ENCODE assay signal across 14 mouse cellular contexts in genomic region chr13:97797462-97797861, GRCm38 (mm10). TPM values are rescaled to one million over a fixed set of nuclear protein-coding genes. Genes with fewer than 3 reads are reported as not detected.
DNase-seq lines count a peak whose midpoint lies in the region; ATAC-seq lines count a peak whose summit lies in the region.
"Had no signal": no experiment of that assay in that cellular context is flagged by ENCODE, and none has a peak within 500 bp of the region (broad histone marks: within the 10 kb centered on the region; RNA-seq: fewer than 3 reads in every experiment).

No protein-coding gene starts in this region.

- peak; percentile 14 for DNase-seq in testis, postnatal 10 days (ENCODE audit: low spot score)
- DNase-seq in testis, postnatal 14 days (ENCODE audit: low spot score) = no peak
- DNase-seq in forebrain, embryonic 11.5 days (ENCODE audit: low spot score) = peak; percentile 70
- no peak for DNase-seq in hindbrain, embryonic 14.5 days (ENCODE audit: low spot score)
- no peak for DNase-seq in heart, postnatal 14 days
- no peak for DNase-seq in thymus, postnatal 10 days (ENCODE audit: low spot score in 2 of 2)
- DNase-seq: adrenal gland, postnatal 10 days; cerebellum, adult 8-10 months; heart, adult 2 months; thymus, adult 2 months had no signal

- peaks cover 27% of the 10 kb centered on the region for H3K4me1 ChIP-seq in forebrain, embryonic 11.5 days (replicated peaks; ENCODE audit: control insufficient read depth, insufficient read depth, low read length)
- peaks cover 27% of the 10 kb centered on the region for H3K4me1 ChIP-seq in hindbrain, embryonic 14.5 days (replicated peaks; ENCODE audit: control insufficient read depth, insufficient read depth, low read length)
- no peaks in the 10 kb centered on the region for H3K4me1 ChIP-seq in kidney, embryonic 15.5 days

- H3K27me3 ChIP-seq in forebrain, embryonic 11.5 days (ENCODE audit: control insufficient read depth, insufficient read depth, low read length) = no peaks in the 10 kb centered on the region
- no peaks in the 10 kb centered on the region for H3K27me3 ChIP-seq in hindbrain, embryonic 14.5 days (ENCODE audit: control insufficient read depth, insufficient read depth, low read length)
- no peaks in the 10 kb centered on the region for H3K27me3 ChIP-seq in kidney, embryonic 15.5 days
- H3K27me3 ChIP-seq: embryonic facial prominence, embryonic 12.5 days had no signal

- intact Hi-C loops in heart, postnatal 14 days (cut with DNase I) = no loop called here

- peak overlapping the region; percentile 62; the same call in 1 of the 2 replicates for H3K27ac ChIP-seq in forebrain, embryonic 11.5 days (ENCODE audit: low read depth, low read length)
- 0 out of 2 replicates have a peak overlapping the region, but pooled peaks have one; percentile 32 for H3K27ac ChIP-seq in hindbrain, embryonic 14.5 days
- no peak overlapping the region for H3K27ac ChIP-seq in kidney, embryonic 15.5 days
- H3K27ac ChIP-seq: embryonic facial prominence, embryonic 12.5 days; heart, adult 2 months; kidney, postnatal 0 days had no signal

- WGBS in forebrain, embryonic 11.5 days = 2% methylated on average over 5 of the region's 5 CpGs
- WGBS in hindbrain, embryonic 14.5 days = 10% methylated on average over 5 of the region's 5 CpGs
- 47% methylated on average over 5 of the region's 5 CpGs for WGBS in kidney, embryonic 15.5 days

- H3K4me3 ChIP-seq in forebrain, embryonic 11.5 days (ENCODE audit: low read depth, low read length) = no peak overlapping the region
- no peak overlapping the region for H3K4me3 ChIP-seq in hindbrain, embryonic 14.5 days (replicated peaks; ENCODE audit: low read length)
- H3K4me3 ChIP-seq in kidney, embryonic 15.5 days (replicated peaks) = no peak overlapping the region
- H3K4me3 ChIP-seq: embryonic facial prominence, embryonic 12.5 days; heart, adult 2 months had no signal

- H3K36me3 ChIP-seq in forebrain, embryonic 11.5 days (ENCODE audit: control insufficient read depth, insufficient read depth, low read length) = no peaks in the 10 kb centered on the region
- no peaks in the 10 kb centered on the region for H3K36me3 ChIP-seq in hindbrain, embryonic 14.5 days (replicated peaks; ENCODE audit: control insufficient read depth, insufficient read depth)
- no peaks in the 10 kb centered on the region for H3K36me3 ChIP-seq in kidney, embryonic 15.5 days
- H3K36me3 ChIP-seq: embryonic facial prominence, embryonic 12.5 days had no signal

- 0 out of 2 replicates have a peak overlapping the region, but pooled peaks have one; percentile 5 for H3K4me2 ChIP-seq in forebrain, embryonic 11.5 days (ENCODE audit: low read depth, low read length, severe bottlenecking)
- H3K4me2 ChIP-seq in hindbrain, embryonic 14.5 days (replicated peaks) = no peak overlapping the region
- no peak overlapping the region for H3K4me2 ChIP-seq in kidney, embryonic 15.5 days
- H3K4me2 ChIP-seq: embryonic facial prominence, embryonic 12.5 days had no signal

- no peak overlapping the region for H3K9ac ChIP-seq in forebrain, embryonic 11.5 days (ENCODE audit: low read length)
- H3K9ac ChIP-seq in hindbrain, embryonic 14.5 days = no peak overlapping the region
- no peak overlapping the region for H3K9ac ChIP-seq in kidney, embryonic 15.5 days
- H3K9ac ChIP-seq: embryonic facial prominence, embryonic 12.5 days had no signal

- H3K9me3 ChIP-seq in forebrain, embryonic 11.5 days (ENCODE audit: control insufficient read depth, low read length) = no peaks in the 10 kb centered on the region
- H3K9me3 ChIP-seq in hindbrain, embryonic 14.5 days (ENCODE audit: control insufficient read depth, low read length) = no peaks in the 10 kb centered on the region
- no peaks in the 10 kb centered on the region for H3K9me3 ChIP-seq in kidney, embryonic 15.5 days (replicated peaks)
- H3K9me3 ChIP-seq: embryonic facial prominence, embryonic 12.5 days had no signal

- peak; percentile 85 for ATAC-seq in forebrain, embryonic 11.5 days (replicated peaks; ENCODE audit: low FRiP score)
- no peak for ATAC-seq in hindbrain, embryonic 14.5 days (ENCODE audit: low FRiP score)
- ATAC-seq in kidney, embryonic 15.5 days (replicated peaks; ENCODE audit: low FRiP score) = no peak
- ATAC-seq: inflammation-experienced regulatory T-cells, adult 6 months had no signal

RNA-seq across cellular contexts. Expression of gene Gm10260, which starts 37.0 kb away (rescaled TPM):
- 3.0 and 7.0 TPM in 2 replicates for polyA plus RNA-seq in forebrain, embryonic 11.5 days (2014; fragmentation: Nextera tagmentation; extraction: Ambion mirVana)
- polyA plus RNA-seq in hindbrain, embryonic 14.5 days (2014; fragmentation: Nextera tagmentation; extraction: Ambion mirVana) = 2.2 and 2.9 TPM in 2 replicates
- polyA plus RNA-seq in kidney, embryonic 15.5 days (2015; fragmentation: Nextera tagmentation; extraction: Ambion mirVana) = 3.4 and 6.9 TPM in 2 replicates
- total RNA-seq in heart, postnatal 14 days (2021) = 100 to 1,000 TPM; 102 to 115 TPM

Comparison
In these comparisons a context has a peak if more than half of its experiments do, and no peak if none do; other contexts are left out.
1. DNase-seq: peak in testis, postnatal 10 days (single experiment) and forebrain, embryonic 11.5 days (single experiment); none in testis, postnatal 14 days (single experiment), hindbrain, embryonic 14.5 days (single experiment), heart, postnatal 14 days (0 of 2) and thymus, postnatal 10 days (0 of 2).